Mouse (Mus musculus): ENCODE measurements around the gene Hint1. TPM values are rescaled to one million over a fixed set of nuclear protein-coding genes. Genes with fewer than 3 reads are reported as not detected.
"Not testable (repeated sequence)": the region's sequence is repeated elsewhere in the genome, so short reads cannot be mapped to it uniquely, and the experiment has no call there.

Hint1 gene
- polyA plus RNA-seq, 1 experiment from 2014 or later: 358 TPM

GRCm38 (mm10) chr11:54839696-54840095 lies 26.5 kb upstream of the Hint1 start:
- Histone ChIP-seq H3K4me1 (ENCODE audit: control insufficient read depth, low read depth, low read length) (no peaks in the 10 kb centered on the region), H3K27me3 (ENCODE audit: control insufficient read depth, insufficient read depth, low read depth, low read length) (no peaks in the 10 kb centered on the region), H3K9me3 (replicated peaks; ENCODE audit: control insufficient read depth, low read length) (no peaks in the 10 kb centered on the region), H3K27ac (ENCODE audit: low read length) (no peak overlapping the region), H3K36me3 (ENCODE audit: control insufficient read depth, insufficient read depth) (no peaks in the 10 kb centered on the region), H3K4me3 (ENCODE audit: low read depth, low read length) (no peak overlapping the region), H3K9ac (ENCODE audit: low read depth, low read length) (no peak overlapping the region), H3K4me2 (ENCODE audit: low read depth, low read length) (no peak overlapping the region)
- ATAC-seq (ENCODE audit: low read depth): no peak
- WGBS (ENCODE audit: insufficient replicate concordance): 73% methylated on average over 4 of the region's 4 CpGs

GRCm38 (mm10) chr11:54840891-54841290 lies 25.3 kb upstream of the Hint1 start:
- Histone ChIP-seq H3K36me3 (ENCODE audit: control insufficient read depth, insufficient read depth) (no peaks in the 10 kb centered on the region), H3K9ac (ENCODE audit: low read depth, low read length) (no peak overlapping the region), H3K27me3 (ENCODE audit: control insufficient read depth, insufficient read depth, low read depth, low read length) (no peaks in the 10 kb centered on the region), H3K4me2 (ENCODE audit: low read depth, low read length) (no peak overlapping the region), H3K4me3 (ENCODE audit: low read depth, low read length) (no peak overlapping the region), H3K4me1 (ENCODE audit: control insufficient read depth, low read depth, low read length) (no peaks in the 10 kb centered on the region), H3K27ac (ENCODE audit: low read length) (no peak overlapping the region), H3K9me3 (replicated peaks; ENCODE audit: control insufficient read depth, low read length) (no peaks in the 10 kb centered on the region)
- ATAC-seq (ENCODE audit: low read depth): no peak
- 77% methylated on average over 11 of the region's 11 CpGs for WGBS (ENCODE audit: insufficient replicate concordance)

- no peak for ATAC-seq (ENCODE audit: low read depth)
- H3K4me2 ChIP-seq (ENCODE audit: low read depth, low read length): no peak overlapping the region; the same call in 1 of the 2 replicates
These were observed 21.8 kb upstream of the Hint1 start for GRCm38 (mm10) chr11:54844424-54844823.

GRCm38 (mm10) chr11:54844959-54845358 lies 21.2 kb upstream of the Hint1 start:
- 36% methylated on average over 5 of the region's 5 CpGs for WGBS (ENCODE audit: insufficient replicate concordance)
- Histone ChIP-seq H3K9ac (ENCODE audit: low read depth, low read length) (no peak overlapping the region), H3K4me1 (ENCODE audit: control insufficient read depth, low read depth, low read length) (no peaks in the 10 kb centered on the region), H3K9me3 (replicated peaks; ENCODE audit: control insufficient read depth, low read length) (no peaks in the 10 kb centered on the region), H3K27me3 (ENCODE audit: control insufficient read depth, insufficient read depth, low read depth, low read length) (no peaks in the 10 kb centered on the region), H3K4me3 (ENCODE audit: low read depth, low read length) (no peak overlapping the region), H3K27ac (ENCODE audit: low read length) (no peak overlapping the region), H3K4me2 (ENCODE audit: low read depth, low read length) (no peak overlapping the region), H3K36me3 (ENCODE audit: control insufficient read depth, insufficient read depth) (no peaks in the 10 kb centered on the region)
- ATAC-seq (ENCODE audit: low read depth): no peak

More at GRCm38 (mm10) chr11:54844424-54844823, 21.8 kb upstream of the Hint1 start:
- Histone ChIP-seq H3K9ac (ENCODE audit: low read depth, low read length) (no peak overlapping the region), H3K4me1 (ENCODE audit: control insufficient read depth, low read depth, low read length) (no peaks in the 10 kb centered on the region), H3K9me3 (replicated peaks; ENCODE audit: control insufficient read depth, low read length) (no peaks in the 10 kb centered on the region), H3K27ac (ENCODE audit: low read length) (no peak overlapping the region), H3K27me3 (ENCODE audit: control insufficient read depth, insufficient read depth, low read depth, low read length) (no peaks in the 10 kb centered on the region), H3K4me3 (ENCODE audit: low read depth, low read length) (no peak overlapping the region), H3K36me3 (ENCODE audit: control insufficient read depth, insufficient read depth) (no peaks in the 10 kb centered on the region)
- WGBS (ENCODE audit: insufficient replicate concordance): 13% methylated on average over 9 of the region's 9 CpGs

- no peak overlapping the region for H3K4me3 ChIP-seq (ENCODE audit: low read depth, low read length)
- no peaks in the 10 kb centered on the region for H3K27me3 ChIP-seq (ENCODE audit: control insufficient read depth, insufficient read depth, low read depth, low read length)
- WGBS (ENCODE audit: insufficient replicate concordance): 53% methylated on average over 8 of the region's 8 CpGs
- H3K9me3 ChIP-seq (replicated peaks; ENCODE audit: control insufficient read depth, low read length): no peaks in the 10 kb centered on the region
- no peaks in the 10 kb centered on the region for H3K36me3 ChIP-seq (ENCODE audit: control insufficient read depth, insufficient read depth)
- H3K4me2 ChIP-seq (ENCODE audit: low read depth, low read length): no peak overlapping the region
- ATAC-seq (ENCODE audit: low read depth): no peak
- no peaks in the 10 kb centered on the region for H3K4me1 ChIP-seq (ENCODE audit: control insufficient read depth, low read depth, low read length)
- H3K9ac ChIP-seq (ENCODE audit: low read depth, low read length): no peak overlapping the region
- no peak overlapping the region for H3K27ac ChIP-seq (ENCODE audit: low read length)
These were observed 20.4 kb upstream of the Hint1 start for GRCm38 (mm10) chr11:54845470-54846442.

GRCm38 (mm10) chr11:54849961-54850758 lies 16.0 kb upstream of the Hint1 start:
- Histone ChIP-seq H3K4me2 (ENCODE audit: low read depth, low read length) (no peak overlapping the region), H3K36me3 (ENCODE audit: control insufficient read depth, insufficient read depth) (no peaks in the 10 kb centered on the region), H3K27ac (ENCODE audit: low read length) (no peak overlapping the region), H3K4me3 (ENCODE audit: low read depth, low read length) (no peak overlapping the region), H3K9me3 (replicated peaks; ENCODE audit: control insufficient read depth, low read length) (no peaks in the 10 kb centered on the region), H3K27me3 (ENCODE audit: control insufficient read depth, insufficient read depth, low read depth, low read length) (no peaks in the 10 kb centered on the region), H3K4me1 (ENCODE audit: control insufficient read depth, low read depth, low read length) (no peaks in the 10 kb centered on the region), H3K9ac (ENCODE audit: low read depth, low read length) (no peak overlapping the region)
- WGBS (ENCODE audit: insufficient replicate concordance): 25% methylated on average over 10 of the region's 10 CpGs
- no peak for ATAC-seq (ENCODE audit: low read depth)

- H3K27ac ChIP-seq (ENCODE audit: low read length): no peak overlapping the region
- H3K4me1 ChIP-seq (ENCODE audit: control insufficient read depth, low read depth, low read length): no peaks in the 10 kb centered on the region
- H3K4me2 ChIP-seq (ENCODE audit: low read depth, low read length): no peak overlapping the region
- H3K9me3 ChIP-seq (replicated peaks; ENCODE audit: control insufficient read depth, low read length): no peaks in the 10 kb centered on the region
- H3K27me3 ChIP-seq (ENCODE audit: control insufficient read depth, insufficient read depth, low read depth, low read length): no peaks in the 10 kb centered on the region
- H3K36me3 ChIP-seq (ENCODE audit: control insufficient read depth, insufficient read depth): no peaks in the 10 kb centered on the region
- no peak overlapping the region for H3K9ac ChIP-seq (ENCODE audit: low read depth, low read length)
- ATAC-seq (ENCODE audit: low read depth): no peak
- WGBS (ENCODE audit: insufficient replicate concordance): 89% methylated on average over 12 of the region's 12 CpGs
- no peak overlapping the region for H3K4me3 ChIP-seq (ENCODE audit: low read depth, low read length)
These were observed 14.5 kb upstream of the Hint1 start for GRCm38 (mm10) chr11:54851656-54852055.

GRCm38 (mm10) chr11:54858880-54859279 lies 7.3 kb upstream of the Hint1 start:
- H3K9ac ChIP-seq (ENCODE audit: low read depth, low read length); H3K4me3 ChIP-seq (ENCODE audit: low read depth, low read length); H3K36me3 ChIP-seq (ENCODE audit: control insufficient read depth, insufficient read depth); H3K4me2 ChIP-seq (ENCODE audit: low read depth, low read length); H3K27ac ChIP-seq (ENCODE audit: low read length); H3K27me3 ChIP-seq (ENCODE audit: control insufficient read depth, insufficient read depth, low read depth, low read length); ATAC-seq (ENCODE audit: low read depth); H3K9me3 ChIP-seq (replicated peaks; ENCODE audit: control insufficient read depth, low read length): not testable (repeated sequence)
- 82% methylated on average over 11 of the region's 12 CpGs for WGBS (ENCODE audit: insufficient replicate concordance)
- H3K4me1 ChIP-seq (ENCODE audit: control insufficient read depth, low read depth, low read length): peaks cover 17% of the 10 kb centered on the region
